Mouse (Mus musculus) ES-Bruce4 (cell line): ENCODE data around the gene Btnl2. TPM values are rescaled to one million over a fixed set of nuclear protein-coding genes. Genes with fewer than 3 reads are reported as not detected.
A peak's percentile ranks its signal among the peaks of the same experiment; 100 is the strongest.

Experiments used
- H3K27ac ChIP-seq: 2 replicates; pipeline ENCODE4 v1.5.1; 2012; ENCODE audit warnings: low read length, inconsistent platforms; ENCODE audit not compliant: insufficient read depth
- H3K27me3 ChIP-seq: 2 replicates; pipeline ENCODE4 v1.6.1; 2012; ENCODE audit warnings: mild to moderate bottlenecking, low read length, inconsistent platforms; ENCODE audit not compliant: control insufficient read depth, poor library complexity, insufficient read depth, severe bottlenecking
- H3K36me3 ChIP-seq: 2 replicates; pipeline ENCODE4 v1.6.1; 2012; ENCODE audit warnings: inconsistent platforms, mild to moderate bottlenecking, low read length, moderate library complexity; ENCODE audit not compliant: control insufficient read depth, poor library complexity, insufficient read depth, severe bottlenecking
- H3K4me1 ChIP-seq: one replicate; pipeline ENCODE4 v1.8.1; 2011; ENCODE audit warnings: low read length; ENCODE audit not compliant: control insufficient read depth, insufficient read depth
- H3K4me3 ChIP-seq: 2 replicates; pipeline ENCODE4 v1.5.1; 2011; ENCODE audit warnings: low read depth, mild to moderate bottlenecking, low read length
- H3K9ac ChIP-seq: 2 replicates; pipeline ENCODE4 v1.6.1; 2012; ENCODE audit warnings: low read depth, mild to moderate bottlenecking, inconsistent platforms; ENCODE audit not compliant: poor library complexity, severe bottlenecking
- H3K9me3 ChIP-seq: replicated peaks from 2 replicates; pipeline ENCODE4 v1.6.1; 2012; ENCODE audit warnings: mild to moderate bottlenecking, low read length, inconsistent platforms; ENCODE audit not compliant: control insufficient read depth, poor library complexity, insufficient read depth, severe bottlenecking
- CTCF ChIP-seq: IDR thresholded peaks from one replicate; pipeline ENCODE4 v1.8.1; 2011; ENCODE audit warnings: low read depth, low read length
- EP300 ChIP-seq: IDR thresholded peaks from 2 replicates; pipeline ENCODE4 v1.6.1; 2011; ENCODE audit warnings: low read depth, low read length; ENCODE audit not compliant: insufficient read depth
- POLR2A ChIP-seq: IDR thresholded peaks from one replicate; pipeline ENCODE4 v1.8.1; 2011; ENCODE audit warnings: low read length; ENCODE audit not compliant: insufficient read depth
- polyA plus RNA-seq: library from polyadenylated mRNA; stranded (reverse); fragments of >200 nt; gene quantifications from 2 replicates; pipeline ENCODE4 v1.2.4, GENCODE M21; 2011; ENCODE audit warnings: low read depth; ENCODE audit not compliant: missing spikeins, insufficient read depth, insufficient read length

Gene Btnl2
- polyA plus RNA-seq, 1 experiment, result not detected

GRCm38 (mm10) chr17:34384699-34385098, 30.1 kb downstream of the Btnl2 start:
- peaks cover 4% of the 10 kb centered on the region for H3K4me1 ChIP-seq
- no peaks in the 10 kb centered on the region for H3K36me3 ChIP-seq

GRCm38 (mm10) chr17:34386656-34387055, 32.0 kb downstream of the Btnl2 start:
- H3K9ac ChIP-seq, result no peak overlapping the region
- no peak overlapping the region for H3K4me3 ChIP-seq
- H3K27ac ChIP-seq, result no peak overlapping the region
- H3K36me3 ChIP-seq, result no peaks in the 10 kb centered on the region
- no peak for TF ChIP-seq EP300
- no peak for TF ChIP-seq POLR2A
- no peak for TF ChIP-seq CTCF
- no peaks in the 10 kb centered on the region for H3K27me3 ChIP-seq
- H3K4me1 ChIP-seq, result peaks cover 1% of the 10 kb centered on the region
- no peaks in the 10 kb centered on the region for H3K9me3 ChIP-seq

More at GRCm38 (mm10) chr17:34384699-34385098, 30.1 kb downstream of the Btnl2 start:
- TF ChIP-seq CTCF, result no peak
- TF ChIP-seq POLR2A, result no peak
- TF ChIP-seq EP300, result no peak
- Histone ChIP-seq H3K27ac (no peak overlapping the region), H3K9me3 (no peaks in the 10 kb centered on the region), H3K4me3 (no peak overlapping the region), H3K9ac (no peak overlapping the region), H3K27me3 (no peaks in the 10 kb centered on the region)

GRCm38 (mm10) chr17:34388513-34388912, 33.9 kb downstream of the Btnl2 start:
- no peak overlapping the region for H3K9ac ChIP-seq
- H3K9me3 ChIP-seq, result peaks cover under 1% of the 10 kb centered on the region; the same call in 1 of the 2 replicates
- peaks cover 2% of the 10 kb centered on the region for H3K4me1 ChIP-seq
- H3K27me3 ChIP-seq, result no peaks in the 10 kb centered on the region
- H3K4me3 ChIP-seq, result no peak overlapping the region
- TF ChIP-seq EP300 (no peak), CTCF (peak; percentile 65)
- H3K36me3 ChIP-seq, result no peaks in the 10 kb centered on the region
- no peak overlapping the region for H3K27ac ChIP-seq

GRCm38 (mm10) chr17:34391507-34391906, 36.9 kb downstream of the Btnl2 start:
- H3K27me3 ChIP-seq, result no peaks in the 10 kb centered on the region
- H3K9ac ChIP-seq, result no peak overlapping the region
- H3K4me3 ChIP-seq, result no peak overlapping the region
- H3K27ac ChIP-seq, result no peak overlapping the region
- no peak for TF ChIP-seq CTCF
- no peak for TF ChIP-seq POLR2A
- no peak for TF ChIP-seq EP300
- peaks cover 2% of the 10 kb centered on the region for H3K4me1 ChIP-seq
- H3K9me3 ChIP-seq, result peaks cover 4% of the 10 kb centered on the region; the same call in 1 of the 2 replicates
- no peaks in the 10 kb centered on the region for H3K36me3 ChIP-seq

GRCm38 (mm10) chr17:34392321-34392720, 37.7 kb downstream of the Btnl2 start:
- TF ChIP-seq CTCF (no peak), POLR2A (no peak), EP300 (no peak)
- no peak overlapping the region for H3K4me3 ChIP-seq
- H3K4me1 ChIP-seq, result peaks cover 2% of the 10 kb centered on the region
- H3K36me3 ChIP-seq, result no peaks in the 10 kb centered on the region
- no peak overlapping the region for H3K9ac ChIP-seq
- H3K27me3 ChIP-seq, result no peaks in the 10 kb centered on the region
- H3K9me3 ChIP-seq, result peaks cover 4% of the 10 kb centered on the region; the same call in 1 of the 2 replicates
- no peak overlapping the region for H3K27ac ChIP-seq

GRCm38 (mm10) chr17:34397357-34397756, 42.7 kb downstream of the Btnl2 start:
- no peaks in the 10 kb centered on the region for H3K4me1 ChIP-seq
- H3K27me3 ChIP-seq, result no peaks in the 10 kb centered on the region
- TF ChIP-seq EP300 (no peak), CTCF (peak; percentile 46)
- H3K4me3 ChIP-seq, result no peak overlapping the region
- H3K9ac ChIP-seq, result no peak overlapping the region
- H3K9me3 ChIP-seq, result peaks cover 4% of the 10 kb centered on the region; the same call in 1 of the 2 replicates
- H3K27ac ChIP-seq, result no peak overlapping the region
- H3K36me3 ChIP-seq, result no peaks in the 10 kb centered on the region
